Mouse (Mus musculus): ENCODE data around the gene Gm10134. TPM values are rescaled to one million over a fixed set of nuclear protein-coding genes. Genes with fewer than 3 reads are reported as not detected.
A peak's percentile ranks its signal among the peaks of the same experiment; 100 is the strongest.

Gene Gm10134
- polyA plus RNA-seq, 1 experiment from 2014 or later = 1.3 TPM

GRCm38 (mm10) chr2:28524406-28524805 lies 18.5 kb downstream of the Gm10134 start:
- H3K9me3 ChIP-seq (replicated peaks) = no peaks in the 10 kb centered on the region
- WGBS = 82% methylated on average over 10 of the region's 10 CpGs
- no peak overlapping the region for H3K4me2 ChIP-seq
- no peak for ATAC-seq (replicated peaks; ENCODE audit: insufficient number of reproducible peaks, insufficient read depth, low FRiP score, low read depth)
- no peaks in the 10 kb centered on the region for H3K36me3 ChIP-seq
- 0 out of 2 replicates have a peak overlapping the region, but pooled peaks have one; percentile 1 for H3K9ac ChIP-seq
- no peaks in the 10 kb centered on the region for H3K27me3 ChIP-seq
- peak overlapping the region; percentile 32; the same call in 1 of the 2 replicates for H3K27ac ChIP-seq
- peaks cover 43% of the 10 kb centered on the region for H3K4me1 ChIP-seq (replicated peaks)
- no peak overlapping the region for H3K4me3 ChIP-seq

- H3K27me3 ChIP-seq = no peaks in the 10 kb centered on the region
- no peak overlapping the region for H3K4me3 ChIP-seq
- H3K4me1 ChIP-seq (replicated peaks) = peaks cover 52% of the 10 kb centered on the region
- H3K4me2 ChIP-seq = 0 out of 2 replicates have a peak overlapping the region, but pooled peaks have one; percentile 0
- peak; percentile 53; the same call in 1 of the 2 replicates for ATAC-seq (replicated peaks; ENCODE audit: insufficient number of reproducible peaks, insufficient read depth, low FRiP score, low read depth)
- H3K36me3 ChIP-seq = no peaks in the 10 kb centered on the region
- H3K9me3 ChIP-seq (replicated peaks) = no peaks in the 10 kb centered on the region
- H3K9ac ChIP-seq = no peak overlapping the region
- WGBS = 32% methylated on average over 11 of the region's 11 CpGs
- H3K27ac ChIP-seq = peak overlapping the region; percentile 70
Observed at GRCm38 (mm10) chr2:28525219-28525942, 19.5 kb downstream of the Gm10134 start.

- Histone ChIP-seq H3K36me3 (no peaks in the 10 kb centered on the region), H3K9ac (no peak overlapping the region), H3K4me2 (0 out of 2 replicates have a peak overlapping the region, but pooled peaks have one; percentile 0), H3K27me3 (no peaks in the 10 kb centered on the region), H3K9me3 (replicated peaks) (no peaks in the 10 kb centered on the region), H3K4me1 (replicated peaks) (peaks cover 60% of the 10 kb centered on the region), H3K27ac (peak overlapping the region; percentile 70), H3K4me3 (no peak overlapping the region)
- 47% methylated on average over 12 of the region's 12 CpGs for WGBS
- ATAC-seq (replicated peaks; ENCODE audit: insufficient number of reproducible peaks, insufficient read depth, low FRiP score, low read depth) = no peak
Observed at GRCm38 (mm10) chr2:28525943-28526876, 20.3 kb downstream of the Gm10134 start.

DNA sequence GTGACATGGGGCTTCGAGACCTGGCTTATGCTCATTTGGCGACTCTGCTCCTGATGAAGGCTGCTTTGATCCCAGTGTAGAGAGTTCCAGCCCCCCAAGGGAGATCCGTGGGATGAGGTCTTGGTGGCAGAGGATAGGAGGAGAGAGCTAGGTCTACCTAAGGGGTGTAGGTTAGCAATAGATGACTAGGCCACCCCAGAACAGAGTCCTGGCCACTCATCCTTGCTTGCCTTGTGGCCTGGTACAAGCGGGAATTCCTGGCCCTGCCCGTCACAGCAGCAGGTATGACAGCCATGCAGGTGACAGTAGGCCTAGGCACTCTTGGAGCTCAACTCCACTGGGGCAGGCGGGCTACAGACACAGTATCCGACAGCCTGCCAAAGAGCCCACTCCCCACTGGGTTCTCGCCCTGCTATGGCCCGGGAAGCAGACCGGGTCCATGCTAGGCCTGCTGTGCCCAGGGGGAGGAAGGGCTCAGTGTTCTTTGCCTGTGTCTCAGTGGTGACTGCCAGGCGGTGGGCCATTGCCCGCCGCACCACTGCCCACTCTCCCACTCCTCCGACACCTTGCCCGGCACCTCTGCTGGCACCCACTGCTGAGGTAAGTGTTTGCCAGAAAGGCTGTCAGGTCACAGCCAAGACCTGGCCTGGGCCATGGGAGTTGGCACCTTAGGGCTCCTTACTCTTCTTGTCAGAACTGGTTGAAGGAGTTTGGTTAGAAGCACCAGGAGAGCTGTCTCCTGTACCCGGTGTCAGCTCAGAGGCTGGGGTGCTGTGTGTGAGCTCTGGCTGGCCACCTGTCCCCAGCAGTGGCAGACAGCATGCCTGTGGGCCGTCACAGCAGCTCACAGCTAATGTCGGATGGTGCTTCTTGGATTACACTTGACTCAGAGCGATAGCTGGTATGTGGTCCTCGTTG lies 21.8 kb downstream of the Gm10134 start:
- ATAC-seq (replicated peaks; ENCODE audit: insufficient number of reproducible peaks, insufficient read depth, low FRiP score, low read depth) = no peak
- Histone ChIP-seq H3K4me2 (no peak overlapping the region), H3K27me3 (no peaks in the 10 kb centered on the region), H3K4me3 (no peak overlapping the region), H3K9me3 (replicated peaks) (no peaks in the 10 kb centered on the region), H3K36me3 (no peaks in the 10 kb centered on the region), H3K9ac (no peak overlapping the region), H3K27ac (no peak overlapping the region), H3K4me1 (replicated peaks) (peaks cover 65% of the 10 kb centered on the region)
- WGBS = 85% methylated on average over 20 of the region's 20 CpGs

- Histone ChIP-seq H3K9me3 (replicated peaks) (no peaks in the 10 kb centered on the region), H3K27ac (no peak overlapping the region), H3K4me2 (no peak overlapping the region), H3K4me1 (replicated peaks) (peaks cover 67% of the 10 kb centered on the region), H3K9ac (no peak overlapping the region), H3K4me3 (no peak overlapping the region), H3K36me3 (no peaks in the 10 kb centered on the region), H3K27me3 (no peaks in the 10 kb centered on the region)
- ATAC-seq (replicated peaks; ENCODE audit: insufficient number of reproducible peaks, insufficient read depth, low FRiP score, low read depth) = no peak
- WGBS = 79% methylated on average over 7 of the region's 7 CpGs
Observed at GRCm38 (mm10) chr2:28528354-28528730, 22.4 kb downstream of the Gm10134 start.

- Histone ChIP-seq H3K4me2 (no peak overlapping the region), H3K36me3 (no peaks in the 10 kb centered on the region), H3K27me3 (no peaks in the 10 kb centered on the region), H3K4me1 (replicated peaks) (peaks cover 66% of the 10 kb centered on the region), H3K9ac (no peak overlapping the region), H3K4me3 (no peak overlapping the region), H3K9me3 (replicated peaks) (no peaks in the 10 kb centered on the region), H3K27ac (peak overlapping the region; percentile 28; the same call in 1 of the 2 replicates)
- WGBS = 70% methylated on average over 4 of the region's 4 CpGs
- ATAC-seq (replicated peaks; ENCODE audit: insufficient number of reproducible peaks, insufficient read depth, low FRiP score, low read depth) = no peak
Observed at GRCm38 (mm10) chr2:28529856-28530255, 24.0 kb downstream of the Gm10134 start.

DNA sequence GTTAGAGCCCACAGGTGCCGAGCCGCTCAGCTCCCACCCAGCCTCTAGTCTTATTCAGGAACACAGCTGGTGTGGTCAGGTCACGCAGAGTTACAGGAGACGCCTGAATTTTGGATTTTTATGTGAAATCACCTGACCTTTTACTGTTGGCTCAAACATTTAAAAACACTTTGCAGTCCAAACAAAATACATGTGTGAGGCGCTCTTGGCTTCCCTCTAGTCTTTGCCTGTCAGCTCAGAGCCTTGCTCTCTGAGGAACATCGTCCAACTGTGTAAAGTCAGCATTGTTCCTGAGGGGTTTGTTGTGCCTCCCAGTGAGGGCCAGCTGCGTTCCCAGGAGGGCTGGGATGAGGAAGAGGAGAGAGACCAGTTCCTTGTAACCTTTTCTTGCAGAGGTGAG lies 24.4 kb downstream of the Gm10134 start:
- 61% methylated on average over 7 of the region's 7 CpGs for WGBS
- Histone ChIP-seq H3K4me3 (no peak overlapping the region), H3K4me1 (replicated peaks) (peaks cover 66% of the 10 kb centered on the region), H3K9me3 (replicated peaks) (no peaks in the 10 kb centered on the region), H3K4me2 (no peak overlapping the region), H3K9ac (no peak overlapping the region), H3K36me3 (no peaks in the 10 kb centered on the region), H3K27me3 (no peaks in the 10 kb centered on the region), H3K27ac (peak overlapping the region; percentile 46)
- ATAC-seq (replicated peaks; ENCODE audit: insufficient number of reproducible peaks, insufficient read depth, low FRiP score, low read depth) = no peak

GRCm38 (mm10) chr2:28532938-28533771 lies 27.3 kb downstream of the Gm10134 start:
- ATAC-seq (replicated peaks; ENCODE audit: insufficient number of reproducible peaks, insufficient read depth, low FRiP score, low read depth) = peak; percentile 89
- Histone ChIP-seq H3K4me3 (peak overlapping the region; percentile 78), H3K4me2 (peak overlapping the region; percentile 88), H3K27ac (peak overlapping the region; percentile 84), H3K9ac (peak overlapping the region; percentile 81), H3K4me1 (replicated peaks) (peaks cover 80% of the 10 kb centered on the region), H3K9me3 (replicated peaks) (no peaks in the 10 kb centered on the region), H3K36me3 (no peaks in the 10 kb centered on the region), H3K27me3 (no peaks in the 10 kb centered on the region)
- WGBS = 3% methylated on average over 48 of the region's 49 CpGs

GRCm38 (mm10) chr2:28533901-28534435 lies 28.1 kb downstream of the Gm10134 start:
- Histone ChIP-seq H3K9ac (peak overlapping the region; percentile 81), H3K4me2 (peak overlapping the region; percentile 88), H3K27me3 (no peaks in the 10 kb centered on the region), H3K9me3 (replicated peaks) (no peaks in the 10 kb centered on the region), H3K36me3 (no peaks in the 10 kb centered on the region), H3K4me1 (replicated peaks) (peaks cover 88% of the 10 kb centered on the region), H3K27ac (peak overlapping the region; percentile 84), H3K4me3 (peak overlapping the region; percentile 78)
- 59% methylated on average over 7 of the region's 7 CpGs for WGBS
- ATAC-seq (replicated peaks; ENCODE audit: insufficient number of reproducible peaks, insufficient read depth, low FRiP score, low read depth) = no peak
